Mouse (Mus musculus) cerebellum, adult 11-12 months (tissue): ENCODE measurements at regions not wholly inside any gene's neighbourhood (a gene's known extent, or its start where the extent isn't known, plus 50 kb on each side); places are given as distances from the start of the nearest gene placed in this dataset.

ENCODE experiments used
- DNase-seq: peaks from one replicate; pipeline ENCODE4 v3.0.0; 2022

DNA sequence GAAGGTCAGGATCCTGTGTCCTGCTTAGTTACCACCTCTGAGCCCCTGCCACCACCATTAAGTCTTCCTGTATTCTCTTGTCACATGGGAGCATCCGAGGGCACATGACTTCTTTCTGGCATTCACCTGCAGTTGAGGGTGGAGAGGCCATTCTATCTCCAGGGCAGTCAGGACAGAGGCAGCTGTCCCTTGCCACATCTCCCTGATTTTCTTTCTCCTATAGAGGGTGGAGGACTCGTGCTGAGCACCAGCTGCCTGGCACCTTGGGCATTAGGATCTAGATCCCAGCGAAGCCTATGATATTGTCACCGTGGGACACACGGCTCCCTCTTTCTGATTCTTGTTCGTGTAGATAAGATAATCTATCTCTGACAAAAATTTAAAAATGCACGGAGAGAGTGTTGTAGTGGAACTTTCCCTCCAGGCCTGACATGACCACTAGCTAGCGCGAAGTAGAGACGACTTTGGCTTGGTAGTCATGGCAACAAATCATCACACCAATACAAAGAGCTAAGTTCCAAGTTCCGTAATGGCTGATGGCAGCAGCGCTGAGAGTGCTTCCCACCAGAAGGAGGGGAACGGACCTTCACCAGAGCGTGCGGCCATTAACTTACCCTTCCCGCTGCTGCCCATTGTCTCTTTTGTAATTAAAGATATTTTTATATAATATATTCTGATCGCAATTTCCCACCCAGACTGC is 137.7 kb downstream of the Ipmk start:
- DNase-seq = no peak

DNA sequence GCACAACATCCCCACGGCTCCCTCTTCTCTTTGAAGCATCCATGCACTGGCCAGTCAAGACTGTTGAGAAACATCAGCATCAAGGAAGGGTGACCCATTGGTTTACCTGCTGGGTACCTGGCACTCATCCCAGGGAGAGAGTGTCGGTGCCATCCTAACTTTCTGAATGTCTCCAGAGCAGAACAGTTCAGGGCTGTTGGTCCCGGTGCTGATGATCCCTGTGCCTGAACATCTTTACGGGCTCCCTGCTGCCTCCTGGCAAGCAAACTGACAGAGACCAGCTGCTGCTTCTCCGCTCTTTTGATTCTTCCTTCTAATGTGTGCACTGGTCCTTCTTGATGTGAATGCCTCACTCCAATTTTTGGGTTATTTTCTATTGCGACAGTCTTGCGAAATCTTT is 142.2 kb downstream of the Ipmk start:
- DNase-seq = no peak

DNA sequence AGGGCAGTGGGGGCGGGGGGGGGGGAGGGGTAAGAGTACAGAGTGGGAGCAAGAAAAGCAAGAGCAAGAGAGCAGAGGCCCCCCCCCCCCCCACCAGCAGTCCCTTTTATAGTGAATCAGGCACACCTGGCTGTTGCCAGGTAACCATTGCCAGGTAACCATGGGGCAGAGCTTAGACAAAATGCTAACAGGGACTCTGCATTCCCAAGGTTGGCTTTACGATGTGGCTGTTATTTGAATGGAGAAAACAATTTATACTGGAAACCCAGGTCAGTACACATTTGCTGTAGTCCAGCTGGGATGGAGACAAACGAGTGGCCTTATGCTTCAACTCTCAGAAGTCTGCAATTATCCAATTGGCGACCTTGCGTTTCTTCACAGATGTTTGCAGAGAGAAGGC is 154.5 kb downstream of the Ipmk start:
- no peak for DNase-seq

DNA sequence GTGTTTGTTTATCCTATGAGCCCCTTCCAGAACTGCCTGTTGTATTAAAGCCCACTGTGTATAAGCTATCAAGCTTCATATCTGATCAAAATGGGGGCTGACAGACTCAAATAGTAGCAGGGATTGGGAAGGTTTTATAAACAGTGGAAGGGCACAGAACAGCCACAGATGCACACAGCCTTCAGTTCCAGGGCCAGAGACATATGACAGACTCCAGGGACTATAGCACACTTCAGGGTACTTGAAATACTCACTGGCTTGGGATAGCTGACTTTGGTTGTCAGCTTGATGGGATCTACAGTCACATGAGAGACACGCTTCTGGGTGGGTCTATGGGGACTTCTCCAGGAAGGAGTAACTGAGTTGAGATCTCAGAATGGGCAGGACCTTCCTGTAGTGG is 156.7 kb downstream of the Ipmk start:
- DNase-seq = no peak

DNA sequence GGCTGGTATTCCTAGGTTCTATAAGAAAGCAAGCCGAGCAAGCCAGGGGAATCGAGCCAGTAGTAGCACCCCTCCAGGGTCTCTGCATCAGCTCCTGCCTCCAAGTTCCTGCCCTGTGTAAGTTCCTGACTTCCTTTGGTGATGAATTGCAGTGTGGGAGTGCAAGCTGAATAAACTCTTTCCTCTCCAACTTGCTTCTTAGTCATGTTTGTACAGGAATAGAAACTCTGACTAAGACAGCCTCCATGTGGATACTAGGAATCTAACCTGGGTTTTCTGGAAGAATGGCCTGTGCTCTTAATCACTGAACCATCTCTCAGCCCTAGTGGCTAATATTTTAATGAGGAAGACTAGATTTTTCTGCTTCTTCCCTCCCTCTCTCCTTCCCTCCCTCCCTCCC is 177.7 kb downstream of the Ipmk start:
- no peak for DNase-seq

DNA sequence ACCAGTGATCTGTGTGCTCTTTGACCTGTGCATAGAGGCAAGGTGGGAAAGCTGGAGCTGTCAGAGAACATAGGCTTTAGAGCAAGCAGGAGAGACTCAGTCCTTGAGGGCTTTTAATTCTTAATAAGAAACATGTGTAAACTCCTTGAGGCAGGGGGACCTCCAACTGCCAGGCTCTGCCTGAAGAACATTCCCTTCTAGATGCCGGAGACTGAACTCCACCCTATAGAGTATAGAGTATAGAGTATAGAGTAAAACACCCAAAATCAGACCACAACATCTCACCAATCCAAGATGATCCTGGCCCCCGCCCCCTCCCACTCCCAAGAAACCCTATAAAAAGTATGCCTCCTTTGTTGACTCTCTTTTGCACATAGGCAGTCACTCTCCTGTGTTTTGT is 186.2 kb downstream of the Ipmk start:
- no peak for DNase-seq

DNA sequence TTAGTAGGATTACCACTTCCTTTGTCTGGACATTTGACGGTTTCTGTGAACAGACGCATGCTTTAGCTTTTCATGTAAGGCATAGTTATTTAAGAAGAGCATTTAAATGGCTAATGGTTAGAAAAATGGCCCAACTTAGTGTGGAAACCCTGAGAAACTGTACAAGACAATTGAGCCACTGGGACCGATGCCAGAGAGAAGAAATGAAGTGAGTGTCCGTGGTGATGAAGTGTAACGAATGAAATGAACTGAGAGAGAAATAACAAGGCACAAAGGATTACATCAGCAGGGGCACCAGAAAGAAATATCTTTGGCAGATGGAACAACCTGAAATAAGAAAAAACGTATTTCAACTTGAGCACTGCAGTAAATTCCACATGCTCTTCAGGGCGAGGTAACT is 197.9 kb downstream of the Ipmk start:
- DNase-seq = no peak

DNA sequence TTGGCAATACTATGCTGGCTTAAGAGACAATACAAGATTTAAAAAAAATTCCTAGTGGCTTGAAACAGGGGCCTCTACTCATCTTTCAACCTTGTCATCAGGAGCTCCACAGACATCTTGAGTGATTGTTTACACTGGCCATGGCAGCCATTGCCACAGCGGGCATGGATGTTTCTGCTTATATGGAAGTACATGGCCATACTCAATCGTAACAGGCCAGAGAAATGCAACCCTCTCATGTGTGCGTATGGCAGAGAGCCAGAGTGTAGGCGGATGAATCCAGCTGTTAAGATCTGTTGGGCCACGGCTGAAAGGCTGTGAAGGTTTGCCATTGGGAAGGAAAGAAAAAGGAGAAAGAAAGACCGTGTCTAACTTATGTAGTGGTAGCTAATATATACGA is 198.9 kb downstream of the Ipmk start:
- DNase-seq = no peak

DNA sequence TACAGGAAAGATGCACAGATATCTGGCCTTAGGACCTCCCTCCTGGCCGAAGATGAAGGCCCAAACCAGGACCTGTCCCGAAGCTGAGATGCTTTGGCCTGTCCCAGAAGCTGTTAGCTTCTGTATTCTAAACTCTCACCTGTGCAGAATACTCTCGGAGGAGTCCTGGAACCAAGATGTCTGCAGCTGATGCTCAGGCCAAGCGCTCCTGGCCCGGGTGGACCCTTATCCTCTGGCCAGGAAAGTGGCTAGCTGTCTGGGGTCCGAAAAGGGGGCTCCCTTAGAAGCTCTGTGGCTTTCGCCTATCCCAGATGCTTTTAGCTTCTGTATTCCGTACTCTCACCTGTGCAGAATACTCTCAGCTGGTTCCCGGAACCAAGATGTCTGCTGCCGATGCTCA is 236.2 kb downstream of the Ipmk start:
- DNase-seq = no peak

DNA sequence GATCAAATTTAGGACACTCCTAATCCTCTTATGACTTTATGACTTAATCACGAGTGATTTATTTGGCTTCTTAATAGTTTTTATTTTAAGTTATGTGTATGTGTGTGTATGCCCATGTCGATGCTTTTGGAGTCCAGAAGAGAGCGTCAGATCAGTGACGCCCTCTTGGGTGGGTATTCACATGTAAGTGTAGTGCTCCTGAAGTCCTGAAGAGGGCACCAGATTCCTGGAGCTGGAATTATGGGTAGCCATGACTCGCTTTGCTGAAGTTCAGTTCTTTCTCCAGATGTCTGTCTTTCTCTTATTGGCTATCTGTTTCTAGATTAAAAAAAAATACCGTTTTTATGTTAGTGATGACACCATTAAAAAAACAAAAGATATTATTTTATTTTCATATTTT is 251.0 kb downstream of the Ipmk start:
- DNase-seq = no peak

DNA sequence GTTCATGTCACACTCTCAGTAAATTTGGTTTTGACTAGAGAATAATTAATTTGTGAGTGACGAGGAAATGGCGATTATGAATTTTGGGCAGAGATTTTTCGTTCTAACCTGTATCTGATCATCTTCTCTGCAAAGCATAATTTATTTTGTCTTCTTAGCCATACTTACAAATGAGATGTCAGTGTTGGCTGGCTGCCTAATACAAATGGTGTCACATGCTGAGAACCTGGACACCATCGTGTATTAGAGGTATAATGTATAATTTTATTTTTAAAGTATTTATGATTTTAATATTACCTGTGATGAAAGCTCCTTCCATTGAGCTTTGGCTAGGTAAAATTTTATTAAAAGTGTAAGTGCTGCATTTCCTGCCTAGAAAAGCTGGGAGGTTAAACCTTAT is 266.2 kb downstream of the Ipmk start:
- DNase-seq = no peak

DNA sequence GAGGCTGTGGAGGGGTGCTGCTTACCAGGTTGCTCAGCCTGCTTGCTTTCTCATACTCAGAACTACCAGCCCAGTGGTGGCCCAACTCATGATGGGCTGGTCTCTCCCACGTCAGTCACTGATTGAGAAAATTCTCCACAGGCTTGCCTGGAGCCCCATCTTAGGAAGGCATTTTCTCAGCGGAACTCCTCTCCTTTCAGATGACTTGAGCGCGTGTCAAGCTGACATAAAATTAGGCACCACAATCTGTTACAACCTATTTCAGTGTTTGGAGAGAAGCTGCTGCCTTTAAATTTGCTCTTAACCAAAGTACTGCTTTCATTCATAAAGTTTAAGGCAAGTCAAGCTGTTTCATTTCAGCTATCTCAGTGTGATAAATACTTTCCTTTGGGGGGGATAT is 269.6 kb downstream of the Ipmk start:
- DNase-seq = no peak

DNA sequence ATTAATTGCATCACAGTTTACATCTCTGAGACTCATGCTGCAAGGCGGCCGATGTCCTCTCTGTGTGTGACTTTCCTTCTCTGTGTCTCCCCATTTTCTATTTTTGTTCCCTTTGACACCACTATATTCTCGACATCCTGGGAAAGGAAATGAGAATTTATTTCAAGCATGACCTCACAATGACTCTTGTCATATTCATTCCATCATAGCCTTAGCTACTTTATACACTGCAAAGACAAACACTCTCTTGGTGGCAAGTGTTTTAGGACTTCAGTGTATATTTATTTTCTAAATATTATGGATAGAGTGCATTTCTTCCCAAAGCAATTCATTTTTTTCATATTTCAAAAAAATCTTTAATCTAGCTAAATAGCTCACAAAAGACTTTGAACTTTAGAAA is 298.5 kb downstream of the Ipmk start:
- DNase-seq = no peak

DNA sequence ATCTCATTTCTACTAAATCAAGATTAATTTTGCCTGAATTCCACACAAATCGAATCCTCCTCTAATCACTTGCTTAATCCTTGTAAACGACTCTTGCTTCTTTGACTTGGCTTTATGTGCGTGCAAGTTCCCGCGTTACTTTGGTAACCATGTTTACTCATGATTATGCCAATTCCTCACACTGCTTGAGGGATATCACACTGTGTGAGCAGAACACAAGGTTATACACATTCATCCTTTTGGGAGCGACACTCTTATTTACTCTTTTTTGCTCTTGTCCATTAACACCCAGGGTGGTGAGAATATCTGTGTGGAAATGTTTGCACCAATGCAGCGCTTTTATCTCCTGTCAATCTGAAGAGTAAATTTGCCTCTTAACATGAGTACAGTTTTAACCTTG is 310.0 kb downstream of the Ipmk start:
- DNase-seq = no peak

DNA sequence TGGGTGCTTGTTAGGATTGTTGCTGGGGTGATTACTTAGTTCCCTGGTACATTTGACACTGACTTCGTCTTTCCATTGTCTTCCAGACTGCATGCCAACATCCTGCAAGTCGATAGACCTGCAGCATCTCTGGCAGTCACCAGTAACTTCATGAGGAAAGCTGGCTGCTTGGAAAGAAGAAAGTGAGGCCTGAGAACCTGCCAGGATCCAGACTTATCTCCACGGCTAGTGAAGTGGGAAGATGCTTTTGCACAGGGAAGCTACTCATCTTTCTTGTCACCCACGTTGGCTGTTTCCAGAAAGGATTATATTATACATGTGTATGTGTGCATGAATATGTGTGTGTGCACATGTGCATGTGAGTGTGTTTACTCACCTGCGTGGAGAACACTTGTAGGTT is 316.0 kb downstream of the Ipmk start:
- no peak for DNase-seq

DNA sequence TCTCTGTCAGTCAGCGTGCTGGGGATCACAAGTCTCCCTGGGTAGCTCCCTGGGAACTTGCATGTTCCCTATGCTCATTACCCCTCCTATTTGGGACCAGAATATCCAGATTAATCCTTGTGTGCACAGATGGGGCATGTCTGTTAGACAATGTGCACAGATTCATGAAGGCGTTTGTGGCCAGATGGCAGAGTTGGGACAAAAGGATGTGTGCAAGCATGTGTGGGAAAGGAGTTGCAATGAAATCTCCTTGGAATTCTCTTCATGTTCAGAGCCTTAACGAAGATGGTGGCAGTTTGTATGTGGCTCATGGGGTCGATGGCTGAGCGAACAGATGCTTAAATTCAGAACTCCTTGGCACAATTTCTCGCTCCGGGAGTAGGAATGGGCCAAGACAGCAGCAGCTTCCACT is 319.6 kb downstream of the Ipmk start:
- DNase-seq = no peak

DNA sequence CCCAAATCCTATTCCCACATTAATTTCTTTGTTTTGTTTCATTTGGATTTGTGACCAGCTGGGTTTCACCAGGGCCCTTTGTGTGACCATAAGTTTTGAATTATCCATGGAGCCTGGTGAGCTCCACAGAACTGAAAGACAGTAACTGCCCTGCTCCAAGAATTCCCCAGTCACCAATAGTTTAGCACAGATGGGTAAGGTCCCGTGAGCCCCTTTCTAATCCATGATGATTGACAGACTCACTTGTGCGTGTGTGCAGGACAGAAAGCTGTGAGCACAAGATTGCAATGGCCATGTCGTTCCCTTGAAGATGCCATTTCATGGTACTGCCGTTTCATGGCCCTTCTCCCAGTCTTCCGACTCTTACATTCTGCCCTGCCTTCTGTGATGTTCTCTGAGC is 331.7 kb downstream of the Ipmk start:
- DNase-seq = no peak

DNA sequence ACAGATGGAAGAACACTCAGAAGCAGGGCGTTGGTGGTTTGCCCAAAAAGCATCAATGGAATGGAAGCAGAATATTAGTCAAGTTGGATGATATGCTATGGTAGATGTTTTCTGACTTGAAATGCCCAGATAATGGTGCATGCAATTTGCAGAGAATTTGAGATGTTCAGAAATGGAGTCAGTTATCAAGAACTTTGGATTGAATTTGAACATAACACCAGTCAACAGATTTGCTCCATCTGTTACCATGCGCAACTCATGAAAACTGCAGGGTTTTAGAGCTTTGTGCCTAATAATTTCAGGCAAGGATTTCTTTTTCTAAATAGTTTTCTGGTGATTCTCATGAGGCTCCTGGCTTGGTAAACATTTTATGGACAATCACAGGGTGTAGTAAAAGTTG is 365.9 kb downstream of the Ipmk start:
- no peak for DNase-seq

DNA sequence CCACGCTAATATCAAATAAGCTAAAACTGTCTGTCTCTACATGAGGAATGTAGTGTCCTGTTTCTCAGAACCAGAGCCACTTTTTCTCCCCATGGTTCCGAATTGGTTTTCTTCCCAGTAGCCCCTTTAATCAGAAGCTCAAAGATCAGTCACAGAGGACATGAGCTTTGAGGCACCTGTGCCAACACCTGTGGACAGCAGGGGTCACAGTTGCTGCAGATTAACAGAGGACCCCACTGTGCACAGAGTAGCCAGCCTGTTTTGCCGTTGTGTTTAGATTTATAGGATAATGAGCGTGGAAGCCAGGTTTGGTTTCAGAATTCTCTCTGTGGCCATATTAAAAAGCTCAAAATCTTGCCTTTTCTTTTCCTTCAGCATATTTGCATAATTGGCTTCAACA is 380.2 kb downstream of the Ipmk start:
- DNase-seq = no peak

DNA sequence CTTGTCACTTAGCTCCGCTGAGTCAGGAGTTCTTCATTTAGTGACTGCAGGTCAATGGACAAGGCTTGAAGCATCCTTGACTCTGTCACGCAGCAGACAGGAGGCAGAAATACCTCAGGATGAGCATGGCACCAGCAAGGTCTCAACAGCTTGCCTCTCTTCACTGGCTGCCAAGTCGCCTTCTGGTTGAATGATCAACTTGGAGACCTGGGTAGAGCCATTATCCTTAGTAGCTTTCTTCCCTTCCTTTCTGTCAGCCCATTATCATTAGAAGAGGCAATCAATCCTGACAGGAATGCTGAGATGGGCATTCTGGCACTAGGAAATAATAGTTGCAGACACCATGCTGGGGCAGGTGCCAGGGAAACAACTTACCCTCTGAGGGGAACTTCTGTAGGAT is 386.3 kb downstream of the Ipmk start:
- peak; percentile 20 for DNase-seq

DNA sequence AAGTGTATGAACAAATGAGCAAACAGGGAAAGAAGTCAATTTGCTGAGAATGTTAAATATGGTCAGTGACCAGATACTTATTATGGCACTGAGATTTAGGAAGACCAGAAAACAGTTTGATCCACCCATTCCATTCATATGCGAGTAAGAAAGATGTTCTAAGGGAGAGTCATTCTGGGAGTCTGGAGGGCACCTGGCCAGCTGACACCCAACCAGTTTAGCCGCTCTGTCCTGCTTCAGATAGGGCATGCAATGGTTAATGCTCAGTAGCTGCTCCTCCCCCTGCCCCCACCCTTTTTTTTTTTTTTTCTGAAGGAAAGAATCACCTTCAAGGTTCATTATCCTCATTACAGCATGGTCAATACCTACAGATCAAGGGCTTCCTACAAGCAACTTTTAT is 386.9 kb downstream of the Ipmk start:
- no peak for DNase-seq

DNA sequence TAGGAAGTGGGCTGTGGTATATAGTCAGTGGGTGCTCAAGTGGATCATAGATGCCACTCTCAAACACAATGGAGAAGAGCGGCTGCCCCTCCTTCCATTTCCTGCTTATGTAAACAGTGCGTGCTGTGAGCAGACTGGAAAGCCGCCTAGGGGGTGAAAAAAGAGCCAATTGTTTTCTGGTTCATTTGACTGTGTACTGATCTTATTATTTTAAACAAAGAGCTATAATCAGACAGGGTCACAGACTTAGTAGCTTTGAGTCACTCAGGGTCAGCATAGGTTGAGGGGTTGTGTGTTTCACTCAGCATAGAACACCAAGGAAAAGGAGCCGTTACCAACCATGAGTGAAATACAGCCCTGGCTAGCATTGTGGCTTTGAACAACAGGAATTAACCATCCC is 390.7 kb downstream of the Ipmk start:
- no peak for DNase-seq

DNA sequence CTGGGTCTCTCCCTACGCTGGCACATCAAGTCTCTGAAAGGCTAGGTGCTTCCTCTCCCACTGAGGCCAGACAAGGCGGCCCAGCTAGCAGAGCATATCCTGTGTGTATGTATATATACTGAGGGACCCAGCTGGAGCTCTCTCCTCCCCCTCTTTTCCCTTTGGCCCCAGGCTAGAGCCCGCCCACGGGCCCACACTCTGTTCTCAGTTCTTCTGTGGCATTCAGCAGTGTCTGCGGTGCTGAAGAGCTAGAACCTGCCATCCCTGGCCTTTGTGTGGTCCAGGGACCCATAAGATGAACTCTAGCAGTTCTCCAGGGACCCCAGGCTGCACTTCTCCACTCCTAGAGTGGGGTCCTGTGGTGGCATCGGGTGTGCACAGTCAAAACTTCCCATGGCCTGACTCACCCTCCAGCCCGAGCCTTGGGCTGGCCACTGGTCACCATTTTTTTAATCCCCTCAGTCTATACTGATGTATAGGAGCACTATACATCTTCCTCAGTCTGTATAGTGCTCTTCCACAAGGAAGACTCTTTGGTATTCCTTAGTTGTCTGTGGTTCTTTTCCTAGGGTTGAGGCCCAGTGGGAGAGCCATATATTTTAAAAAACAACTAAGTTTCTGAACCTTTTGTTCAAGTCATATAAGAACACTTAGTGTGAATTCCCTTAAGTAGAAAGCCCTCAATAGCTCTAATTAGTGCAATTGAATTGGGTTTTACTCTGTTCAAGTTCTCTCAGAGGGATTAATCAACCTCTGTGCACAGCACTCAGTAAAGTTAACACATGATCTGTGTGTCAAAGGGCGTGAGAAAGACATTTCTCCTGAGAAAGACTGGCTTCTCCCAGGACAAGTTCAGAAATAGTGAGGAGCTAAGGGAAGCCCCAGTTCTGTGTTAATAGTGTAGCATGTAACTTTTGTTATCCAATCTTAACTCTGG is 401.3 kb downstream of the Ipmk start:
- DNase-seq = no peak

DNA sequence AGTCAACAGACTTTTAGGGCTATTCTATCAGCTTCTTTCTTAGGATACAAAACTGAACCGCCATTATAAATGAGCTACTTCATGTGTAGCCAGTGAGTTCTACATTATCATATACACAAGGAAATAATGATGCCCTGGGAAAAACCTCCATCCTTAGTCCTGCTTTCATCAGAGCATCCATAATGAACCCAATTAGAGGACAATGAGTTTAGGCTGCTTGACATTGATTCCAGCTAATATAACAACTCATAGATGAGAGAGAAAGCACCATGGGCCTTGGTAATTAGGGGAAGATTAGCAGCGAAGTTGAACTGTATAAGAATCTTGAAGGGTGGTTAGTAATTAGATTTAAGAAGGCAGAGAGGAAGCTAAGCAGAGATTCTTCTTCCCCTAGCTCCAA is 405.7 kb downstream of the Ipmk start:
- DNase-seq = no peak

DNA sequence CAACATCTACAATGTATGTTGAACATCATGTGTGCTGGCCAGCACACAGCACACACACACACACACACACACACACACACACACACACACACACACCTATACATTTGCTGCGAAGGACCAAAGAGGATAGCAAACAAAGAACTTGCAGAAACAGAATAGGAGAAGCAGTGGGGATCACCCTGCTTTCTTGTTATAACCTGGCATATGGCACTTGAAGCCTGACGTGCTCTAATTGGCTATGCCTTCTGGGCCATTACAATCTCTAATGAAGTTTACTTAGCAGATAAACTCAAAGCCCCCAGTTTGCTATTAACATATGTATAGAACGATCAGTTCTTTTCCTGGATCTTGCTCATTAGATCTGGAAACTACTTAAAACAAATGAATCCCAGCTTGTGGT is 407.2 kb downstream of the Ipmk start:
- no peak for DNase-seq
